Mouse (Mus musculus) thymus, adult 18-20 months (tissue): Measurements from ENCODE around the gene Rnf114.

Source experiments
- DNase-seq, 2 experiments: peaks; one replicate each; pipeline ENCODE4 v3.0.0; 2022; ENCODE audit warnings: mixed read lengths in 2 of 2

Rnf114 gene

GRCm38 (mm10) chr2:167541761-167542160, 49.3 kb downstream of the Rnf114 start:
- DNase-seq: no peak

GRCm38 (mm10) chr2:167542361-167542760, 49.9 kb downstream of the Rnf114 start:
- DNase-seq: no peak

- DNase-seq: no peak
Observed at GRCm38 (mm10) chr2:167543121-167544003, 50.9 kb downstream of the Rnf114 start.

GRCm38 (mm10) chr2:167544004-167544356, 51.5 kb downstream of the Rnf114 start:
- DNase-seq: no peak

- no peak for DNase-seq
Observed at GRCm38 (mm10) chr2:167544456-167544855, 52.0 kb downstream of the Rnf114 start.

- no peak for DNase-seq
Observed at GRCm38 (mm10) chr2:167546447-167547195, 54.2 kb downstream of the Rnf114 start.

- no peak for DNase-seq
Observed at GRCm38 (mm10) chr2:167547444-167547843, 55.0 kb downstream of the Rnf114 start.

- DNase-seq: no peak
Observed at GRCm38 (mm10) chr2:167548961-167549360, 56.5 kb downstream of the Rnf114 start.

GRCm38 (mm10) chr2:167550341-167550854, 58.0 kb downstream of the Rnf114 start:
- no peak for DNase-seq

- peak; percentile 35 to 40 for DNase-seq
Observed at GRCm38 (mm10) chr2:167551342-167551920, 59.0 kb downstream of the Rnf114 start.

- DNase-seq: no peak
Observed at GRCm38 (mm10) chr2:167552292-167552691, 59.8 kb downstream of the Rnf114 start.

GRCm38 (mm10) chr2:167552927-167553402, 60.5 kb downstream of the Rnf114 start:
- DNase-seq: peak in 1 of 2 experiments; percentile 51

- peak; percentile 40 to 61 for DNase-seq
Observed at GRCm38 (mm10) chr2:167555766-167556165, 63.3 kb downstream of the Rnf114 start.

- DNase-seq: no peak
Observed at GRCm38 (mm10) chr2:167559413-167559812, 67.0 kb downstream of the Rnf114 start.

GRCm38 (mm10) chr2:167562101-167562500, 69.7 kb downstream of the Rnf114 start:
- DNase-seq: no peak

- DNase-seq: no peak
Observed at GRCm38 (mm10) chr2:167563035-167563434, 70.6 kb downstream of the Rnf114 start.

- no peak for DNase-seq
Observed at GRCm38 (mm10) chr2:167563703-167564102, 71.3 kb downstream of the Rnf114 start.

- DNase-seq: no peak
Observed at GRCm38 (mm10) chr2:167564551-167565311, 72.3 kb downstream of the Rnf114 start.

- DNase-seq: no peak
Observed at GRCm38 (mm10) chr2:167565312-167565656, 72.8 kb downstream of the Rnf114 start.

GRCm38 (mm10) chr2:167565682-167566081, 73.2 kb downstream of the Rnf114 start:
- DNase-seq: no peak
